Mouse (Mus musculus): ENCODE data around the gene Hoxb6.

GRCm38 (mm10) chr11:96324125-96324524 lies 31.8 kb downstream of the Hoxb6 start:
- TF ChIP-seq ZNF384 (IDR thresholded peaks at IDR 0.05; ENCODE audit: low read depth, low read length): no peak
- no peak for TF ChIP-seq ZC3H11A (IDR thresholded peaks at IDR 0.05; ENCODE audit: borderline replicate concordance, low read depth, low read length)
